Mouse (Mus musculus): ENCODE measurements around the gene Pax4. TPM values are rescaled to one million over a fixed set of nuclear protein-coding genes. Genes with fewer than 3 reads are reported as not detected.

The Pax4 gene
- polyA plus RNA-seq, 1 experiment from 2014 or later, result not detected

- H3K27ac ChIP-seq, result no peak overlapping the region
- no peak for DNase-seq (ENCODE audit: low spot score)
- H3K4me1 ChIP-seq (replicated peaks), result peaks cover 5% of the 10 kb centered on the region
- no peak overlapping the region for H3K4me3 ChIP-seq
- no peaks in the 10 kb centered on the region for H3K36me3 ChIP-seq
- WGBS, result 89% methylated on average over 4 of the region's 4 CpGs
- no peaks in the 10 kb centered on the region for H3K27me3 ChIP-seq (ENCODE audit: insufficient read depth, poor library complexity, severe bottlenecking)
- H3K9me3 ChIP-seq, result no peaks in the 10 kb centered on the region
These were observed 25.1 kb upstream of the Pax4 start for GRCm38 (mm10) chr6:28474211-28474610.

GRCm38 (mm10) chr6:28471284-28472035 is 22.3 kb upstream of the Pax4 start:
- WGBS, result 86% methylated on average over 9 of the region's 9 CpGs
- no peak for DNase-seq (ENCODE audit: low spot score)

GRCm38 (mm10) chr6:28470621-28471020 is 21.5 kb upstream of the Pax4 start:
- H3K4me3 ChIP-seq, result no peak overlapping the region
- H3K27ac ChIP-seq, result no peak overlapping the region
- no peaks in the 10 kb centered on the region for H3K36me3 ChIP-seq
- H3K4me1 ChIP-seq (replicated peaks), result no peaks in the 10 kb centered on the region
- H3K9me3 ChIP-seq, result no peaks in the 10 kb centered on the region
- H3K27me3 ChIP-seq (ENCODE audit: insufficient read depth, poor library complexity, severe bottlenecking), result no peaks in the 10 kb centered on the region
- DNase-seq (ENCODE audit: low spot score), result no peak
- 82% methylated on average over 5 of the region's 5 CpGs for WGBS

More at GRCm38 (mm10) chr6:28471284-28472035, 22.3 kb upstream of the Pax4 start:
- Histone ChIP-seq H3K27ac (no peak overlapping the region), H3K27me3 (ENCODE audit: insufficient read depth, poor library complexity, severe bottlenecking) (no peaks in the 10 kb centered on the region), H3K36me3 (no peaks in the 10 kb centered on the region), H3K4me3 (no peak overlapping the region), H3K4me1 (replicated peaks) (no peaks in the 10 kb centered on the region), H3K9me3 (no peaks in the 10 kb centered on the region)

GRCm38 (mm10) chr6:28470017-28470602 is 21.0 kb upstream of the Pax4 start:
- no peak overlapping the region for H3K4me3 ChIP-seq
- DNase-seq (ENCODE audit: low spot score), result no peak
- H3K36me3 ChIP-seq, result no peaks in the 10 kb centered on the region
- H3K9me3 ChIP-seq, result no peaks in the 10 kb centered on the region
- H3K4me1 ChIP-seq (replicated peaks), result no peaks in the 10 kb centered on the region
- no peak overlapping the region for H3K27ac ChIP-seq
- H3K27me3 ChIP-seq (ENCODE audit: insufficient read depth, poor library complexity, severe bottlenecking), result no peaks in the 10 kb centered on the region
- 63% methylated on average over 4 of the region's 4 CpGs for WGBS

GRCm38 (mm10) chr6:28464630-28465029 is 15.5 kb upstream of the Pax4 start:
- DNase-seq (ENCODE audit: low spot score), result peak; percentile 22
- no peaks in the 10 kb centered on the region for H3K36me3 ChIP-seq
- peaks cover 9% of the 10 kb centered on the region; the same call in 1 of the 2 replicates for H3K4me1 ChIP-seq (replicated peaks)
- peak overlapping the region; percentile 0; the same call in 1 of the 2 replicates for H3K27ac ChIP-seq
- no peaks in the 10 kb centered on the region for H3K27me3 ChIP-seq (ENCODE audit: insufficient read depth, poor library complexity, severe bottlenecking)
- H3K9me3 ChIP-seq, result no peaks in the 10 kb centered on the region
- H3K4me3 ChIP-seq, result no peak overlapping the region
- WGBS, result 57% methylated on average over 6 of the region's 6 CpGs

- H3K27me3 ChIP-seq (ENCODE audit: insufficient read depth, poor library complexity, severe bottlenecking), result no peaks in the 10 kb centered on the region
- peaks cover 9% of the 10 kb centered on the region; the same call in 1 of the 2 replicates for H3K4me1 ChIP-seq (replicated peaks)
- H3K4me3 ChIP-seq, result no peak overlapping the region
- H3K36me3 ChIP-seq, result no peaks in the 10 kb centered on the region
- DNase-seq (ENCODE audit: low spot score), result peak; percentile 56
- no peaks in the 10 kb centered on the region for H3K9me3 ChIP-seq
- no peak overlapping the region for H3K27ac ChIP-seq
- whole genome bisulfite sequencing, result 13% methylated on average over 5 of the region's 5 CpGs
These were observed 11.4 kb upstream of the Pax4 start for GRCm38 (mm10) chr6:28460534-28460933.

- Histone ChIP-seq H3K4me3 (no peak overlapping the region), H3K9me3 (no peaks in the 10 kb centered on the region), H3K4me1 (replicated peaks) (0 out of 2 replicates have a peak, but pooled peaks cover under 1% of the 10 kb centered on the region), H3K36me3 (no peaks in the 10 kb centered on the region), H3K27me3 (ENCODE audit: insufficient read depth, poor library complexity, severe bottlenecking) (no peaks in the 10 kb centered on the region; the same call in 1 of the 2 replicates), H3K27ac (no peak overlapping the region)
- no peak for DNase-seq (ENCODE audit: low spot score)
These were observed 10.1 kb upstream of the Pax4 start for GRCm38 (mm10) chr6:28459221-28459668.

- peaks cover 43% of the 10 kb centered on the region for H3K27me3 ChIP-seq (ENCODE audit: insufficient read depth, poor library complexity, severe bottlenecking)
- no peaks in the 10 kb centered on the region for H3K9me3 ChIP-seq
- H3K4me1 ChIP-seq (replicated peaks), result peaks cover 8% of the 10 kb centered on the region; the same call in 1 of the 2 replicates
- no peak for DNase-seq (ENCODE audit: low spot score)
- 2% methylated on average over 12 of the region's 12 CpGs for WGBS
- no peaks in the 10 kb centered on the region for H3K36me3 ChIP-seq
- H3K4me3 ChIP-seq, result no peak overlapping the region
- H3K27ac ChIP-seq, result no peak overlapping the region
These were observed 1.8 kb upstream of the Pax4 start for GRCm38 (mm10) chr6:28450977-28451376.

- no peaks in the 10 kb centered on the region for H3K9me3 ChIP-seq
- peaks cover 43% of the 10 kb centered on the region for H3K27me3 ChIP-seq (ENCODE audit: insufficient read depth, poor library complexity, severe bottlenecking)
- H3K4me1 ChIP-seq (replicated peaks), result peaks cover 8% of the 10 kb centered on the region; the same call in 1 of the 2 replicates
- DNase-seq (ENCODE audit: low spot score), result no peak
- no peak overlapping the region for H3K4me3 ChIP-seq
- 13% methylated on average over 5 of the region's 5 CpGs for WGBS
- H3K27ac ChIP-seq, result no peak overlapping the region
- H3K36me3 ChIP-seq, result no peaks in the 10 kb centered on the region
These were observed 1.3 kb upstream of the Pax4 start for GRCm38 (mm10) chr6:28450481-28450880.

- Histone ChIP-seq H3K4me3 (no peak overlapping the region), H3K9me3 (no peaks in the 10 kb centered on the region), H3K36me3 (no peaks in the 10 kb centered on the region), H3K27me3 (ENCODE audit: insufficient read depth, poor library complexity, severe bottlenecking) (peaks cover 39% of the 10 kb centered on the region), H3K4me1 (replicated peaks) (peaks cover 8% of the 10 kb centered on the region; the same call in 1 of the 2 replicates), H3K27ac (no peak overlapping the region)
- WGBS, result 83% methylated on average over 7 of the region's 7 CpGs
- DNase-seq (ENCODE audit: low spot score), result no peak
These were observed 1.2 kb downstream of the Pax4 start for GRCm38 (mm10) chr6:28447937-28448336.

GRCm38 (mm10) chr6:28431538-28431855 is 17.7 kb downstream of the Pax4 start:
- Histone ChIP-seq H3K36me3 (peaks cover 8% of the 10 kb centered on the region), H3K27ac (no peak overlapping the region), H3K9me3 (no peaks in the 10 kb centered on the region), H3K4me3 (no peak overlapping the region), H3K27me3 (ENCODE audit: insufficient read depth, poor library complexity, severe bottlenecking) (no peaks in the 10 kb centered on the region), H3K4me1 (replicated peaks) (no peaks in the 10 kb centered on the region)
- DNase-seq (ENCODE audit: low spot score), result no peak
- 73% methylated on average over 6 of the region's 6 CpGs for WGBS

- no peak for DNase-seq (ENCODE audit: low spot score)
These were observed 18.2 kb downstream of the Pax4 start for GRCm38 (mm10) chr6:28430795-28431537.

GRCm38 (mm10) chr6:28429870-28430269 is 19.3 kb downstream of the Pax4 start:
- no peaks in the 10 kb centered on the region for H3K9me3 ChIP-seq
- peaks cover 24% of the 10 kb centered on the region for H3K36me3 ChIP-seq
- H3K4me1 ChIP-seq (replicated peaks), result 0 out of 2 replicates have a peak, but pooled peaks cover 3% of the 10 kb centered on the region
- no peak overlapping the region for H3K4me3 ChIP-seq
- no peak overlapping the region for H3K27ac ChIP-seq
- DNase-seq (ENCODE audit: low spot score), result no peak
- no peaks in the 10 kb centered on the region for H3K27me3 ChIP-seq (ENCODE audit: insufficient read depth, poor library complexity, severe bottlenecking)
- 86% methylated on average over 11 of the region's 11 CpGs for WGBS

More at GRCm38 (mm10) chr6:28430795-28431537, 18.2 kb downstream of the Pax4 start:
- no peaks in the 10 kb centered on the region for H3K27me3 ChIP-seq (ENCODE audit: insufficient read depth, poor library complexity, severe bottlenecking)
- H3K9me3 ChIP-seq, result no peaks in the 10 kb centered on the region
- peaks cover 13% of the 10 kb centered on the region for H3K36me3 ChIP-seq
- no peaks in the 10 kb centered on the region for H3K4me1 ChIP-seq (replicated peaks)
- WGBS, result 78% methylated on average over 10 of the region's 10 CpGs
- no peak overlapping the region for H3K4me3 ChIP-seq
- H3K27ac ChIP-seq, result no peak overlapping the region

Measured in hindbrain, embryonic 10.5 days (tissue).